Mouse (Mus musculus) urinary bladder, postnatal 36 days (tissue): ENCODE measurements around the gene Rhox4c.
"Not testable (repeated sequence)": the region's sequence is repeated elsewhere in the genome, so short reads cannot be mapped to it uniquely, and the experiment has no call there.

Experiments
- DNase-seq, 2 experiments: peaks; one replicate each; pipeline ENCODE4 v3.0.0; 2022; ENCODE audit warnings: low spot score in 2 of 2, mixed read lengths in 1 of 2

Rhox4c gene

DNA sequence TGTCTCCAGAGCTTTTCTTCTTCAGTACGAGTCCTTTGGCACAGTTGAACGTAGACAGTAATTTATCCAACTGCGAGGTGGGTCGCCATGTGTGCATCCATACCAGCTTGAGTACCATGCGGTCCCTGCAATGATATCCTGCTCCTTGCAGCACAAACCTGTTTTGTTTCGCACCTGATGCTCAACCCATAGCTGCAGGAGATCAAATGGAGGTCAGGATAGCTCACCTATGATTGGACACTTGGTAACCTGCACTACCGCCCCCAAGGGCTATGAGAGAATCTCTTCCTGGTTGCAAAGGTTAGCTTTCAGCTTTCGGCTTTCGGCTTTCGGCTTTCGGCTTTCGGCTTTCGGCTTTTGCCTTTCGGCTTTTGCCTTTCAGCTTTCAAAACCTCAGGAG, at the start of gene Rhox4c:
Gene Rhox4c (plus strand): TSS at position 301 of the 400 bp plus-strand sequence.
- DNase-seq: not testable (repeated sequence)

GRCm38 (mm10) chrX:37432194-37432593, 47.9 kb upstream of the Rhox4c start, which contains the start of gene Rhox4b:
TSS of gene Rhox4b (plus strand) at chrX:37432494.
- DNase-seq: not testable (repeated sequence)

DNA sequence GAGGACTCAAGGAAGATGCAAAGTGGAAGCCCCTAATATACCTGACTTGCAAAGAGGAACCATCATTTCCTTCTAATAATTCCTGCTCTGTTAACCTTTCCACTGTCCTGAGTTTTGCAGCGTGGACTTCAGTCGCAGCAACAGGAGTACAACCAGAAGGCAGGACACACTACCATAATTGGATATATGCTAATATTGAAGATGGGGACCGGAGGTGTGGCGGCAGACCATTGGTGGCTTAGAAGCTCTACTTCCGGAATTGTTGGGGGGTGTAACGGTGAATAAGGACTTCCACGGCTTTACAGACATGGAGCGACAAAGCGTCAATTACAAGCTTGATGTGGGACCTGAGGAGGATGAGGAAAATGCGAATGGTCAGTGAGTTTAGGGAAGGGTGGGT, 26.8 kb upstream of the Rhox4c start, which contains the start of gene Rhox2c:
Gene Rhox2c (plus strand): TSS at position 301 of the 400 bp plus-strand sequence.
- DNase-seq: not testable (repeated sequence)

DNA sequence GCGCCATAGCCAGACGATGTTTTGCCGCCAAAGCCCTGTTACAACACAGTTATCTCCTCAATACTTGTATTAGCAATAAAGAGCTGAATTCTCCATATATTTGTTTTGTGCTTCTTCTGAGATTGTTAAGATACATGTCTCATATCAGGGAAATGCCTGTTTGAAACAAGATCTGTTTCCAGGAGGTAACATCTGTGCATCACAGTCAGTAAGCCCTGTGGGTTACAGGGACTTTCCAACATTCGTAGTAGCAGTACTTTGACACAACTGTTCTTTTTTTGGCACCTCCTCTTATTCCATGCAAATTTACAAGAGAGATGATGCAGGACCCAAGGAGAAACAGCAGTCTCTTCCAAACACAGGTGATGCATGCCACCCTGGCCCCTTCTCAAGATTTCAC, 21.9 kb upstream of the Rhox4c start, which contains the start of gene Rhox3c:
Gene Rhox3c (plus strand): TSS at position 301 of the 400 bp plus-strand sequence.
- DNase-seq: not testable (repeated sequence)

- not testable (repeated sequence) for DNase-seq
Observed at GRCm38 (mm10) chrX:37514059-37514458, 33.9 kb downstream of the Rhox4c start, which contains the start of gene Rhox4d. TSS of gene Rhox4d (plus strand) at chrX:37514359.

- DNase-seq: not testable (repeated sequence)
Observed at GRCm38 (mm10) chrX:37530152-37530551, 50.0 kb downstream of the Rhox4c start, which contains the start of gene Rhox2e. TSS of gene Rhox2e (plus strand) at chrX:37530452.
